Comparison of ENCODE assay signal across 15 mouse cellular contexts in the genomic region with DNA sequence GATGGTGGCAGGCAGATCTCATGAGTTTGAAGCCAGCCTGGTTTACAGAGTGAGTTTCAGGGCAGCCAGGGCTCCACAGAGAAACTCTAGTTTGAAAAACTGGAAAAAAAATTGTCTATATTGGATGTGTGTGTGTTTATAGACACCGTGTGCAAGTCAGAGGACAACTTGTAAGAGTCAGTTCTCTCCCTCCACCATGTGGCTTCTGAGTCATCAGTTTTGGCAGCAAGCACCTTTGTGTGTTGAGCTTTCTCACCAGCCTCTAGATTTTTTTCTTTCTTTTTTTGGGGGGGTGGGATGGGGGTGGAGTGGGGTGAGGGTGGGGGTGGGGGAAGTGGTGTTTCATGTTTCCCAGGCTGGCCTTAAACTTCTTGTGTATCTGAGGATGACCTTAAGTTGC.
"Had no signal": no experiment of that assay in that cellular context is flagged by ENCODE, and none has a peak within 500 bp of the region (broad histone marks: within the 10 kb centered on the region; RNA-seq: fewer than 3 reads in every experiment).

No protein-coding gene starts in this region.

- DNase-seq: kidney, adult 9 months; kidney, postnatal 14 days; kidney, postnatal 4 days; left cerebral cortex, postnatal 4 days; liver, postnatal 0 days; lung, embryonic 14.5 days; right cerebral cortex, adult 18-20 months; right cerebral cortex, postnatal 14 days; right cerebral cortex, postnatal 4 days; thymus, adult 2 months; thymus, postnatal 14 days; thymus, postnatal 4 days had no signal

- ATAC-seq: liver, postnatal 0 days; lung, postnatal 0 days; midbrain, embryonic 13.5 days; midbrain, embryonic 16.5 days had no signal
